In genomic region chr7:130576981-130577380, GRCm38 (mm10) we compare ENCODE assay signal across 8 mouse cellular contexts. TPM values are rescaled to one million over a fixed set of nuclear protein-coding genes. Genes with fewer than 3 reads are reported as not detected.
A peak's percentile ranks its signal among the peaks of the same experiment; 100 is the strongest.
DNase-seq lines count a peak whose midpoint lies in the region; ATAC-seq and TF ChIP-seq lines count a peak whose summit lies in the region.

No protein-coding gene starts in this region.

- H3K4me2 ChIP-seq in hindbrain, postnatal 0 days (ENCODE audit: low read depth, low read length) = peak overlapping the region; percentile 38

- H3K27ac ChIP-seq in liver, adult 2 months (replicated peaks; ENCODE audit: insufficient read depth, low read depth, low read length) = peak overlapping the region; percentile 11
- H3K27ac ChIP-seq in hindbrain, postnatal 0 days = no peak overlapping the region

- H3K9ac ChIP-seq in liver, adult 2 months (ENCODE audit: low read depth, low read length) = peak overlapping the region; percentile 51
- no peak overlapping the region for H3K9ac ChIP-seq in hindbrain, postnatal 0 days (replicated peaks; ENCODE audit: low read length)

- 1% methylated on average over 10 of the region's 10 CpGs for WGBS in liver, adult 2 months
- WGBS in hindbrain, postnatal 0 days = 19% methylated on average over 10 of the region's 10 CpGs
- WGBS in lung, adult 2 months = 7% methylated on average over 10 of the region's 10 CpGs

- no peaks in the 10 kb centered on the region for H3K9me3 ChIP-seq in hindbrain, postnatal 0 days (ENCODE audit: low read length)

- peak overlapping the region; percentile 53 for H3K4me3 ChIP-seq in liver, adult 2 months (ENCODE audit: insufficient read depth, low read depth, low read length)
- no peak overlapping the region for H3K4me3 ChIP-seq in hindbrain, postnatal 0 days (ENCODE audit: low read length)
- H3K4me3 ChIP-seq in lung, adult 2 months (replicated peaks; ENCODE audit: extremely low read depth, low read depth, low read length) = peak overlapping the region; percentile 56

- no peak for TF ChIP-seq CTCF in liver, adult 2 months (IDR thresholded peaks at IDR 0.05; ENCODE audit: low read depth, low read length)
- TF ChIP-seq CTCF in hindbrain, postnatal 0 days (IDR thresholded peaks at IDR 0.05; ENCODE audit: low read depth) = no peak
- TF ChIP-seq CTCF in lung, adult 2 months (IDR thresholded peaks at IDR 0.05; ENCODE audit: insufficient read depth, low read length) = no peak

- no peak for TF ChIP-seq POLR2A in liver, adult 2 months (IDR thresholded peaks at IDR 0.05; ENCODE audit: extremely low read depth, insufficient read depth, low read length)
- TF ChIP-seq POLR2A in lung, adult 2 months (IDR thresholded peaks at IDR 0.05; ENCODE audit: borderline replicate concordance, extremely low read depth, low read depth, low read length) = no peak

- peak; percentile 79 for DNase-seq in liver, adult 2 months (ENCODE audit: extremely low read depth, low read depth, low spot score)
- no peak for DNase-seq in liver
- DNase-seq in hindbrain, postnatal 0 days (ENCODE audit: low spot score) = no peak
- DNase-seq in lung, adult 2 months = peak; percentile 58
- no peak for DNase-seq in thymus, postnatal 10 days (ENCODE audit: low spot score in 2 of 2)
- DNase-seq in frontal cortex, postnatal 14 days (ENCODE audit: low spot score in 2 of 2) = no peak

- H3K27me3 ChIP-seq in liver, adult 2 months (ENCODE audit: control insufficient read depth, insufficient read depth, low read length) = no peaks in the 10 kb centered on the region
- H3K27me3 ChIP-seq in hindbrain, postnatal 0 days (ENCODE audit: insufficient read depth, low read length) = no peaks in the 10 kb centered on the region

- H3K4me1 ChIP-seq in liver, adult 2 months (ENCODE audit: control insufficient read depth, insufficient read depth, low read length) = 0 out of 2 replicates have a peak, but pooled peaks cover 5% of the 10 kb centered on the region
- H3K4me1 ChIP-seq in hindbrain, postnatal 0 days (ENCODE audit: insufficient read depth, low read length) = no peaks in the 10 kb centered on the region
- H3K4me1 ChIP-seq in lung, adult 2 months (ENCODE audit: control insufficient read depth, insufficient read depth, low read length) = peaks cover 5% of the 10 kb centered on the region; the same call in 1 of the 2 replicates

- no peaks in the 10 kb centered on the region for H3K36me3 ChIP-seq in liver, adult 2 months (ENCODE audit: control insufficient read depth, insufficient read depth, low read length)
- no peaks in the 10 kb centered on the region for H3K36me3 ChIP-seq in hindbrain, postnatal 0 days (ENCODE audit: insufficient read depth, low read length)

- H3K79me2 ChIP-seq in liver, adult 2 months (ENCODE audit: control insufficient read depth, insufficient read depth, low read length) = no peaks in the 10 kb centered on the region

- ATAC-seq in common myeloid progenitor, adult 5-6 weeks (replicated peaks; ENCODE audit: low read depth, poor library complexity, severe bottlenecking) = peak; percentile 39
- no peak for ATAC-seq in hindbrain, postnatal 0 days
- ATAC-seq in erythroid progenitor cell, adult 5-6 weeks (replicated peaks; ENCODE audit: low FRiP score, poor library complexity, severe bottlenecking) = no peak

RNA-seq across cellular contexts. Expression of gene Tacc2, which starts 0.3 kb away (rescaled TPM):
- 13.5 and 14.3 TPM in 2 replicates for total RNA-seq in liver, adult 2 months (2014; rRNA removed)
- polyA plus RNA-seq in liver, adult 2 months (2012; rRNA removed) = 8.4 and 10.0 TPM in 2 replicates
- 2.4 and 3.6 TPM in 2 replicates for total RNA-seq in common myeloid progenitor, adult 5-6 weeks (2017)
- 37.9 and 38.4 TPM in 2 replicates for total RNA-seq in hindbrain, postnatal 0 days (2014; rRNA removed)
- polyA plus RNA-seq in hindbrain, postnatal 0 days (2015; fragmentation: Nextera tagmentation; extraction: Ambion mirVana) = 46.0 and 51.8 TPM in 2 replicates
- 71.7 and 74.5 TPM in 2 replicates for polyA plus RNA-seq in lung, adult 2 months (2012; rRNA removed)
- total RNA-seq in erythroid progenitor cell, adult 5-6 weeks (2015; ENCODE audit: low replicate concordance) = 0.72 and 5.0 TPM in 2 replicates
- 0.30 and 0.77 TPM in 2 replicates for total RNA-seq in erythroid progenitor cell, adult 5-6 weeks (2017; ENCODE audit: low replicate concordance)

RNA-seq across cellular contexts. Expression of gene Nsmce4a, which starts 4.1 kb away (rescaled TPM):
- total RNA-seq in liver, adult 2 months (2014; rRNA removed) = 58.5 and 73.5 TPM in 2 replicates
- 20.8 and 24.7 TPM in 2 replicates for polyA plus RNA-seq in liver, adult 2 months (2012; rRNA removed)
- total RNA-seq in common myeloid progenitor, adult 5-6 weeks (2017) = 188 and 223 TPM in 2 replicates
- 32.2 and 42.0 TPM in 2 replicates for total RNA-seq in hindbrain, postnatal 0 days (2014; rRNA removed)
- 82.3 and 91.3 TPM in 2 replicates for polyA plus RNA-seq in hindbrain, postnatal 0 days (2015; fragmentation: Nextera tagmentation; extraction: Ambion mirVana)
- polyA plus RNA-seq in lung, adult 2 months (2012; rRNA removed) = 29.6 and 36.3 TPM in 2 replicates
- 119 and 159 TPM in 2 replicates for total RNA-seq in erythroid progenitor cell, adult 5-6 weeks (2015; ENCODE audit: low replicate concordance)
- 110 and 118 TPM in 2 replicates for total RNA-seq in erythroid progenitor cell, adult 5-6 weeks (2017; ENCODE audit: low replicate concordance)

RNA-seq across cellular contexts. Expression of gene Ate1, which starts 56.8 kb away (rescaled TPM):
- 17.3 and 23.7 TPM in 2 replicates for total RNA-seq in liver, adult 2 months (2014; rRNA removed)
- 4.3 and 4.4 TPM in 2 replicates for polyA plus RNA-seq in liver, adult 2 months (2012; rRNA removed)
- total RNA-seq in common myeloid progenitor, adult 5-6 weeks (2017) = 70.1 and 77.5 TPM in 2 replicates
- total RNA-seq in hindbrain, postnatal 0 days (2014; rRNA removed) = 47.2 and 48.0 TPM in 2 replicates
- polyA plus RNA-seq in hindbrain, postnatal 0 days (2015; fragmentation: Nextera tagmentation; extraction: Ambion mirVana) = 116 and 119 TPM in 2 replicates
- 6.1 and 12.5 TPM in 2 replicates for polyA plus RNA-seq in lung, adult 2 months (2012; rRNA removed)
- total RNA-seq in erythroid progenitor cell, adult 5-6 weeks (2015; ENCODE audit: low replicate concordance) = 14.7 and 16.6 TPM in 2 replicates
- total RNA-seq in erythroid progenitor cell, adult 5-6 weeks (2017; ENCODE audit: low replicate concordance) = 31.7 and 38.2 TPM in 2 replicates

Comparison
In these comparisons a context has a peak if more than half of its experiments do, and no peak if none do; other contexts are left out.
1. DNase-seq: peak in liver, adult 2 months (single experiment) and lung, adult 2 months (single experiment); none in liver (single experiment), hindbrain, postnatal 0 days (single experiment), thymus, postnatal 10 days (0 of 2) and frontal cortex, postnatal 14 days (0 of 2).